Mouse (Mus musculus) adrenal gland, postnatal 4 days (tissue): ENCODE data around the gene Iqcf3. TPM values are rescaled to one million over a fixed set of nuclear protein-coding genes. Genes with fewer than 3 reads are reported as not detected.
"Not testable (repeated sequence)": the region's sequence is repeated elsewhere in the genome, so short reads cannot be mapped to it uniquely, and the experiment has no call there.

Experiments
- DNase-seq, 2 experiments: peaks; one replicate each; pipeline ENCODE4 v3.0.0; 2021 to 2022; ENCODE audit warnings: low spot score in 2 of 2, mixed read lengths in 2 of 2
- total RNA-seq, 2 experiments: library from RNA; stranded (reverse); gene quantifications; 2 replicates each; pipeline ENCODE4 v1.2.3; 2021

Gene Iqcf3
- total RNA-seq, 2 experiments from 2014 or later: not detected

GRCm38 (mm10) chr9:106512729-106513450, 48.5 kb downstream of the Iqcf3 start:
- no peak for DNase-seq

DNA sequence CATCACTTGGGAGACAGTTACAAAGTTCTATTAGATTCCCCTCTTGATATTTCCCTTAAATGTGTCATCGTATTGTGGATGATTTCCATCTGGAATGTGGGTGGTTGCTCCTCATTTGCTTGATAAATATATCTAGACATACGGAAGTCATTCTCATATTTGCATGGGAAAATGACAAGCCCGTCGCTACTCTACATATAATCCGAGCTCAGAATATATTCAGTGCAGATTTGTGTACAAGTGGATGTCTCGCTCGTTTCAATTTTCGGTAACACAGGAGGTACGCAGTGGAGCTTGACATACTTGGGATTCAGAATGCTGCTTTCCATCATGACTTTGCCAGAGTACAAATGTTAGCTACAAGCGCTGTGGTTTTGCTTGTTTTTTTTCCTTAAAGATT, 52.1 kb downstream of the Iqcf3 start:
- no peak for DNase-seq

GRCm38 (mm10) chr9:106504246-106504645, 57.2 kb downstream of the Iqcf3 start:
- no peak for DNase-seq

DNA sequence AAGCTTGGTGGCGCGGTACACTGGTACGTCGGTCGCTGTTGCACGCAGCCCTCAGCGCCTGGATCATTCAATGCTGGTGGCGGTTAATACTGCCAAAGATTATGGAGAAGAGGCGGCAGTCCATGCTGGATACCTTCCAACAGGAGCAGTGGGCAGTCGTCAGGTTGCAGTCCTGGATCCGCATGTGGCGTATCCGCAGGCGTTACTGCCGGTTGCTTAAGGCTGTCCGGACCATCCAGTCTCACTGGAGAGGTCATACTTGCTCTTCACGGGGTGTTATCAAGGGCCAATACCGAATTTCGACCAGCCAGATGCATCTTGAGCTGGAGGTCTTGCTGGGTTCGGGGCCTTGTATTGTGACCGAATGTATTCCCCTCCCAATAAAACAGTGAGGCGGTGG, 59.6 kb downstream of the Iqcf3 start:
- DNase-seq: no peak

- no peak for DNase-seq
These were observed 61.8 kb downstream of the Iqcf3 start, which contains the start of gene Iqcf1 for GRCm38 (mm10) chr9:106499667-106500066. Gene Iqcf1 (plus strand): TSS chr9:106499967.

DNA sequence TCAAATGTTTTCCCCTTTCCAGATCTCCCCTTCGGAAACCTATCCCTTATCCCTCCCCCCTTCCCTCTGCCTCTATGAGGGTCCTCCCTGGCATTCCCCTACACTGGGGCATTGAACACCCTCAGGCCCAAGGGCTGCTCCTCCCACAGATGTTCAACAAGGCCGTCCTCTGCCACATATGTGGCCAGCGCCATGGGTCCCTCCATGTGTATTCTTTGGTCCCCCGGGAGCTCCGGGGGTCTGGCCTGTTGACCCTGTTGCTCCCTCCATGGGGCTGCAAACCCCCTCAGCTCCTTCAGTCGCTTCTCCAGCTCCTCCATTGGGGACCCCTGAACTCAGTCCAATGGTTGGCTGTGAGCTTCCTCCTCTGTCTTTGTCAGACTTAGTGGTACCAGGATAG, 73.8 kb downstream of the Iqcf3 start:
- not testable (repeated sequence) for DNase-seq

DNA sequence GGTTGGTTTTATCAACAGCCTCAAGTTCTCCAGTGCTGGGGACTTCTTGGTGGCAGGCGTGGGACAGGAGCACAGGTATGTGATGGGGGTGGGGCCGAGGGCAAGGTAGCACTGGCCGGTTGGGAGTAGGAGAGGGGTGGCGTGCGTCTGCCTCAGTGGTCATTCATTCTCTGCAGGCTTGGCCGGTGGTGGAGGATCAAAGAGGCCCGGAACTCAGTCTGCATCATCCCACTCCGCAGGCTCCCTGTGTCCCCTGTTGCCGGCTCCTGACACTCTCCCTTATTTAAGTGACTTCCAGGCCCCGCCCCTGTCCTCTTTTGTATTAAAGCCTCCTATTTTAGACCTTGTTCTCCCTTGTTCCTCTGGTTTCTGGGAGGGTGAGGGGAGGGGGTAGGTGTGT, 76.4 kb downstream of the Iqcf3 start:
- DNase-seq: no peak

DNA sequence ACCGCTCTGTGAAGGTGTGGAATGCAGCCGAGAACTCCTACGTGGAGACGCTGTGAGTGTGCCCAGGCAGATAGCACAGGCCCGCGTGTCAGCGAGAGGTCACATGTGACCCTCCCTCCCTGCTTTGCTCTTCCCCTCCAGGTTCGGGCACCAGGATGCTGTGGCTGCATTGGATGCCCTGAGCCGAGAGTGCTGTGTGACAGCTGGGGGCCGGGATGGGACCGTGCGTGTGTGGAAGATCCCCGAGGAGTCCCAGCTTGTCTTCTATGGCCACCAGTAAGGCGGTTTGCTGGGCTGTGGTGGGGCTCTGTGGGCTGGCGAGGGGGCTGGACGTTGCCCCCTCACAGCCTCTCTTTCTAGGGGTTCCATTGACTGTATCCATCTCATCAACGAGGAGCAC, 77.8 kb downstream of the Iqcf3 start:
- no peak for DNase-seq

- DNase-seq: no peak
These were observed 78.3 kb downstream of the Iqcf3 start for GRCm38 (mm10) chr9:106483136-106483535.

DNA sequence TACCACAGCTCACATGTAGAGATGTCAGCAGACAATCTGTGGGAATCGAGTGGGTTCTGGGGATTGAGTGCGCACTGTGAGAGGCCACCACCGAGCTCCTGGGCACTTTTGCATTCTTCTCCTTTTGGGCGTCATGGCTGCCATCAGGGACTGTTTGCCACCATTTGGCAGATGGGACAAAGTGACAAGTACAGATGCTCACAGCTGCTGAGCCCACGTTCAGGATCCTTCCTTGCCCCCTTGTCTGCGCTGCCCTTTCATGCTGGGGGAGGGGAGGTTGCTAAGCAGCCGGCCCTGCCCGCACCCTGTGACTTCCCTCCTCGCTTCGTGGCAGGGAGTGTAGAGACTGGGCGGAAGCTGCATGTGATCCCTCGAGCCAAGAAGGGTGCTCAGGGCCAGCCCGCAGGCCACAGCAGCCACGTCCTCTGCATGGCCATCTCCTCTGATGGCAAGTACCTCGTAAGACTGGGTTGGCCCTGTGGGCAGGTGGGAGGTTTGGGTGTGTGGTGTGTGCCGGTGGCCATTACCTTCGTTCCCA, 78.8 kb downstream of the Iqcf3 start:
- no peak for DNase-seq

GRCm38 (mm10) chr9:106481676-106482075, 79.8 kb downstream of the Iqcf3 start:
- no peak for DNase-seq

DNA sequence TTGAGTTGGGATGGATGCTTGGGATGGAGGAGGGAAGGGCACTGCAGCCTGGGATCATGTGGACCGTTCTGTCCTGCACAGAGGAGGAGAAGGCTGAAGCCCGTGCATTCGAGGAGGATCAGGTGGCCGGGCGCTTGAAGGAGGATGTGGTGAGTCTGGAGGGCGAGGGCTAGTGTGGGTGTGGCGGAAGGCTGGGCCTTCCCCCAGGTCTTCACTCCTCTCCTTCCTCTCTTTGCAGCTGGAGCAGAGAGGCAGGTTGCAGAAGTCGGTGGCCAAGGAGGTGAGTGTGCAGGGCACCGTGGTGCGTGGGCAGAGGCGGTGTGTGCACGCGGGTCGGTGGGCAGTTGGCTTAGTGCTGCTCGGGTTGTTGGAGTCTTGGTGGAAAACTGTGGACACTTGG, 80.4 kb downstream of the Iqcf3 start:
- no peak for DNase-seq

DNA sequence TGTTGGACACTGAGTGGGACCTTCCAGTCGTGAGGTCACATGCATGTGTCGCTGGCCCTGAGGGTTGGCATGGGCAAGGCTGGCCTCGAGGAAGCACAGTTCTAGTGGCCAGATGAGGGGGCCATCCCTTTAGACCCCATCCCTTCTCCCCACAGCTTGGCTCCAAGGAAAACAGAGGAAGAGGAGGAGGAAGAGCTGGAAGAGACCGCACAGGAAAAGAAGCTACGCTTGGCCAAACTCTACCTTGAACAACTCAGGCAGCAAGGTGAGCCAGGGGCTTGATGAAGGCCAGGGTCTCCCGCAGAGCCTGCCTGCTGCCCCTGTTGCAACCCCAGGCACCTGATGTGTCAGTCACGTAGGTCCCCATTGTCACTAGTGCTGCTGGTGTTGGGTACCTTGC, 80.9 kb downstream of the Iqcf3 start:
- DNase-seq: no peak

DNA sequence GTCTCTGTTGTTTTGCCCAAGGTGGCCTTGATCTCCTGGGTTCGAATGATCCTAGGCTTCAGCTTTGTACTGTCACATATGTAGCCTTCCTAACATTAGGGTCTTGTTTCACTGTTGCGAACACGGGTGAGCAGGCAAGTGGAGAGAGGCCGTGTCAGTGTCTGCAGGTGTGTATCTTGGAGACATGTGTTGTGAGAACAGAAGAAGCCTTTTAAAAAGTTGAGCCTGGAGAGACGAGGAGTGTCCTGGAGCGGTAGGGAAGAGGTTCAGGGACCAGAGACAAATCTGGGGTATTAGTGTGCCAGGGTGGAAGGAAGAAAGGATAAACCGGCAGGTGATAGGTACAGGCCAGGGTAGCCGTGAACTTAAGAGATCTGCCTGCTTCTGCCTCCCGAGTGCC, 83.3 kb downstream of the Iqcf3 start:
- no peak for DNase-seq

GRCm38 (mm10) chr9:106477649-106478048, 83.8 kb downstream of the Iqcf3 start:
- DNase-seq: no peak

DNA sequence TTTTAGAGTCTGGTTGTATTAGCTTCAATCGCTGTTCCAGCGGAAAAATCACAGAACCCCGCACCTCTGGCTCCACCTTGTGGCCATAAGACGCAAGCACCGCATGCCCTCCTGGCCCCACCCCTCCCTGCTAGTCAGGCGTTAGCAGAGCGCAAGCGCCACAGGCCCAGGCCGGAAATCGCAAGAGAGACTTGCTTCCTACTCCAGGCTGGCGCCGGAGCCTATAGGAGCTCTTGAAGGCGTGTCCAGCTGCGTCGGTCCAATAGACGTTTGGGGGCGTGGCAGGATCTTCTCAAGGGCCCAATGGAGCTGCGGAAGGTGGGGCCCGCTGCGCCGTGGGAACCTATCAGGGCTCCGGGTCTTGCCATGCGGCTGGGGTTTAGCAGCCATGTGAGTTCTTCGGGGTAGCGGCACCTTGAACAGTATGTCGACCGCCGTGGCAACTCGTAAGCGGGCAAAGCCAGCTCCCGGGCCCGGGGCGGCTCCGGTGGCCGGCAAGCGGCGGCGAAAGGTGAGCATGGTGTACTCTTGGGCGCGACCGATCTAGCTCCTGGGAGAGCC, 84.4 kb downstream of the Iqcf3 start, which contains the start of gene Parp3:
Parp3 (minus strand) TSS at position 26 of the 561 bp plus-strand sequence.
- DNase-seq: peak; percentile 87 to 97

DNA sequence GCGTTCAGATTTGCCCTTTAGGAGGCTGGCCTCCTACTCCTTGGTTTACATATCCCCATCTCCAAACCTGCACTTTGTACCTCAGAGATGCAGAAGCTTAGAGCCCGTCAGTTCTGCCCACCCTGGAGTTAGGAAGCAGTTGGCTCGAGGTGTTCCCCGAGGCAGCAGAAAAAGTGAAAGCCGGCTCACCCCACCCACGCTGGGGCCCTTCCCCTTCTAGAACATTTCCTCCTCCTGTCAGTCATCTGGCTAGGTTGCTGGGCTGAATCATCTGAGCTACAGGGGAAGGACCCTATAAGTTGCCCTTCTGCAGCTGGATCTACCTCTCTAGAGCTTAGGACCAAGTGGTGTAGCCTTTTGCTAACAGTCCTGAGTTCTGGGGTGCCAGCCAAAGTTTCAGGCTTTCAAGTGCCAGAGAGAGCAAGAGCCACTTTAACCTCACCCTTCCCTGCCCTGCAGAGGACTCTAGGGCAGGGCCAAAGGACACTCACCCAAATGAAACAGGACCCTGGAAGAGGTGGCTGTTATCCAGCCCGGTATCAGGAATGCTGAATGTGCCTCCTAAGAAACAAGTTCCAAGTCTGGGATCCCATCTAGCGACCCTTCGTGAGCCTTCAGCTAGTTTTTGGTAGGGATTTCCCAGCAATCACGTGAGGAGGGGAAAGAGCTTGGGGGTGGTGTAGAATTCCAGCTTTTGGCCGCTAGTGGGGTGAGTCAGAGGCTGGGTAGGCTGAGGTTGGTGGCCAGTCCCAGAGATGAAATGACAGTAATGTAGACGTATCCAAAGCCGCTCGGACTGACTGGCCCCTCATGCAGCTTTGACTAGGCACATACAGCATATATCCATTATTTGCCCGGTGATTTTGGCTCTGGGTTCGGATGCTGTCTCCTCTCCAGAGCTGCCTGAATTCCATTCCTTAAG, 85.2 kb downstream of the Iqcf3 start:
- no peak for DNase-seq

- no peak for DNase-seq
These were observed 85.8 kb downstream of the Iqcf3 start, which contains the start of gene Rrp9 for GRCm38 (mm10) chr9:106475663-106476001. Gene Rrp9 (plus strand): TSS chr9:106475963.

DNA sequence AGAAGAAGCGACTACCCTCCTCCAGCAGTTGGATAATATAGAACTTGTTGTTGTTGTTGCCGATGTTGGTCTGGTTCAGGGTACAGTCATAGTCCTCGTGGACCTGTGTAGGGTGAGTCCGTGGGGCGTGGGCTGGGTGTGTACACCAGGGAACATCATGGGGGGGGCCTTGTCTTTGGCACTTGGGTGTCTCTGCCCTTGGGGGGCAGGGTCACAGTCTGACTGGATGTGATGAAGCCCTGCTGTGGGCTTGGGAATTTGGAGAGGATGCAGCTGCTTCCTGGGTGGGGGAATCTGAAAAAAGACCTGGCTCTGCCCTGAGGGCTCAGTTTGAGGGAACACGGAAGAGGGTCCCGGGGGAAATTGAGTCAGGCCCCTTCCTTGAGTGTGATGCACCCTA, 86.4 kb downstream of the Iqcf3 start:
- DNase-seq: no peak

- peak in 1 of 2 experiments; percentile 62 for DNase-seq
These were observed 87.0 kb downstream of the Iqcf3 start for GRCm38 (mm10) chr9:106474456-106474855.

DNA sequence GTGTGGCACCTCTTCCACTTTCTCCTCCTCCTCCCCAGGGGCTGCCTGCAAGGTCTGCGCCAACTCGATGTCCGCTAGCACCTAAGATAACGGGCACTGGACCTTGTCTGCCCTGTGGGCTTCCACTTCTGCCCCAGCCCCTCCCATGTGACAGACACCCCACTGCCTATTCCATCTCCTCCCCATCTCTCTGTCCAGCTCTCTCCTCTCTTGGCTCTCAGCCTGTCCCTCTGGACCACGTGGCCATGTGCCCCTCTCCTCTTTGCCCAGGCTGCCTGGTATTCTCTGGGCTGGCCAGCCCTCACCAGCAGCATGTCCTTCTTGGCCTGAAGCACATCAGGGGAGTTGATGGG, 87.7 kb downstream of the Iqcf3 start:
- no peak for DNase-seq
